Mouse (Mus musculus) liver, embryonic 13.5 days (tissue): ENCODE data around the gene Dnah2. TPM values are rescaled to one million over a fixed set of nuclear protein-coding genes. Genes with fewer than 3 reads are reported as not detected.

Source experiments
- ATAC-seq: fragments of 200-750 bp; cut with Nextera tagmentation; 2 replicates; pipeline ENCODE4 v1.8.0; 2017; ENCODE audit warnings: low read depth, mild to moderate bottlenecking, moderate number of reproducible peaks, moderate library complexity
- DNase-seq: peaks from one replicate; pipeline ENCODE4 v3.0.0; 2022
- H3K27ac ChIP-seq: fragments of 300-500 bp; sonication (generic); 2 replicates; pipeline ENCODE4 v1.5.1; 2015; ENCODE audit warnings: moderate library complexity, mild to moderate bottlenecking, inconsistent platforms
- H3K27me3 ChIP-seq: fragments of 300-500 bp; sonication (generic); 2 replicates; pipeline ENCODE4 v1.6.1; 2015; ENCODE audit warnings: mild to moderate bottlenecking, inconsistent platforms
- H3K36me3 ChIP-seq: fragments of 300-500 bp; sonication (generic); 2 replicates; pipeline ENCODE4 v1.6.1; 2015; ENCODE audit warnings: mild to moderate bottlenecking, inconsistent platforms
- H3K4me1 ChIP-seq: fragments of 300-500 bp; sonication (generic); replicated peaks from 2 replicates; pipeline ENCODE4 v1.6.1; 2015; ENCODE audit warnings: inconsistent platforms
- H3K4me2 ChIP-seq: fragments of 300-500 bp; sonication (generic); 2 replicates; pipeline ENCODE4 v1.6.1; 2015; ENCODE audit warnings: inconsistent platforms, mild to moderate bottlenecking, moderate library complexity
- H3K4me3 ChIP-seq: fragments of 300-500 bp; sonication (generic); replicated peaks from 2 replicates; pipeline ENCODE4 v1.5.1; 2015; ENCODE audit warnings: mild to moderate bottlenecking, inconsistent platforms
- H3K9ac ChIP-seq: fragments of 300-500 bp; sonication (generic); 2 replicates; pipeline ENCODE4 v1.6.1; 2015; ENCODE audit warnings: mild to moderate bottlenecking, inconsistent platforms
- H3K9me3 ChIP-seq: fragments of 300-500 bp; sonication (generic); replicated peaks from 2 replicates; pipeline ENCODE4 v1.6.1; 2016; ENCODE audit warnings: inconsistent platforms
- WGBS: fragments of 180-500 bp; shearing (Covaris S2); methylation state at CpG from one replicate; pipeline ENCODE4 v1.1.7; 2015; ENCODE audit not compliant: insufficient replicate concordance; 5-methylcytosine and 5-hydroxymethylcytosine counted together
- polyA plus RNA-seq: library from polyadenylated mRNA; unstranded; fragments of >200 nt; fragmentation: Nextera tagmentation; extraction: Ambion mirVana; gene quantifications from 2 replicates; pipeline ENCODE4 v1.2.1, GENCODE M21; 2015

The Dnah2 gene
- polyA plus RNA-seq, 1 experiment from 2014 or later = 0.12 TPM

DNA sequence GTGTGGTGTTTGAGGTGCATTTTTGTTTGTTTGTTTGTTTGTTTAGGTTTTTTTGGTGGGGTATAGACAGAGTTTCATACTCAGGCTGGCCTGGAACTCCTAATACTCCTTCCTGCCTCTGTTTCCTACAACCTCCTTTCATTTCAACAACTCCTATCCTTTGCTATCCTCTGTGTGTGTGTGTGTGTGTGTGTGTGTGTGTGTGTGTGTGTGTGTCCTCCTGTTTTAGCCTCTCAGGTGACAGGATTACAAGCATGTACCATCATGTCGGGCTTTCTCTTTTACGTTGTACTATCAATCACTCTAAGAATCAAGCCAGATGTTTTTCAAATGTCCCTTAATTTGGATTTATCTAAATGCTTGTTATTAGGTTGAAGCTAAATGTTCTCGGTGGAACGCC lies 22.3 kb downstream of the Dnah2 start:
- no peak overlapping the region for H3K4me3 ChIP-seq
- H3K36me3 ChIP-seq = no peaks in the 10 kb centered on the region
- no peak overlapping the region for H3K9ac ChIP-seq
- no peak for DNase-seq
- peaks cover 40% of the 10 kb centered on the region for H3K27me3 ChIP-seq
- 66% methylated on average over 4 of the region's 4 CpGs for WGBS
- no peak overlapping the region for H3K4me2 ChIP-seq
- ATAC-seq = no peak
- no peak overlapping the region for H3K27ac ChIP-seq
- H3K4me1 ChIP-seq = peaks cover 8% of the 10 kb centered on the region
- H3K9me3 ChIP-seq = no peaks in the 10 kb centered on the region

DNA sequence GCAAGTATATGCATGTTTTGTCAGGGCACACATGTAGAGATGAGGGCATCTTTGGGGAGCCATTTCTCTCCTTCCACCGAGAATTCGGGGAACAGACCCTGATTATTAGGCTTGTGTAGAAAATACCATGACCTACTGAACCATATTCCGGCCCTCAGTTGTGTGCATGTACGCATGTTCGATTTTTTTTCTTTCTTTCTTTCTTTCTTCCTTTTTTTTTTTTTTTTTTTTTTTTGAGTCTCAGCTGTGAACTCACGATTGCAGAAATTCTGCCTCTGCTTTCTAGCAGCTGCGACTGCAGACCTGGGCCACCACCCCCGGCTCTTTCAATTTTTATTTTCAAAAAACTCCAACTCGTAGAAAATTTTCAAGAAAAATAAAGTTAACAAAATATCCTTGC lies 23.2 kb downstream of the Dnah2 start:
- 65% methylated on average over 9 of the region's 9 CpGs for WGBS
- no peaks in the 10 kb centered on the region for H3K36me3 ChIP-seq
- no peak overlapping the region for H3K9ac ChIP-seq
- H3K27me3 ChIP-seq = peaks cover 40% of the 10 kb centered on the region
- DNase-seq (no peak), ATAC-seq (no peak)
- no peak overlapping the region for H3K4me2 ChIP-seq
- H3K4me3 ChIP-seq = no peak overlapping the region
- no peaks in the 10 kb centered on the region for H3K9me3 ChIP-seq
- H3K4me1 ChIP-seq = peaks cover 17% of the 10 kb centered on the region
- no peak overlapping the region for H3K27ac ChIP-seq

DNA sequence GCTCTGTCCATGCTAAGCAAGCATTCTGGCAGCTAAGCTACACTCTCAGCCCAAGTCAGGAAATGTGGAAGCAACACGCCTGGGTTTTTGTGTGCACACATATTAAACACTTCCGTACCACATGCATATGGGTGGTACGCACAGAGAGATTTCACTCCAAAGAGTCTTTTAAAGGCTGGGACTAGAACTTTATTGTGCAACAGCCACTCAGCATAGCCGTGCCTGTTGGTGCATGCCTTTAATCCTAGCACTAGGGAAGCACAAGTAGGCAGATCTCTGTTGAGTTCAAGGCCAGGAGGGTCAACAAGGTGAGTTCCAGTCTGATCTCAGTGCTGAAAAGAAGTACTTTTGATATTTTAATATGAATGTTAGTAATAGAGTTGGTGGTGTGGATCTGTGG lies 25.3 kb downstream of the Dnah2 start:
- DNase-seq (no peak), ATAC-seq (no peak)
- WGBS = 75% methylated on average over 4 of the region's 4 CpGs
- Histone ChIP-seq H3K4me2 (no peak overlapping the region), H3K27ac (no peak overlapping the region), H3K4me1 (peaks cover 24% of the 10 kb centered on the region), H3K4me3 (no peak overlapping the region), H3K9me3 (no peaks in the 10 kb centered on the region), H3K9ac (no peak overlapping the region), H3K36me3 (no peaks in the 10 kb centered on the region), H3K27me3 (peaks cover 26% of the 10 kb centered on the region)

- no peak overlapping the region for H3K9ac ChIP-seq
- H3K4me1 ChIP-seq = peaks cover 22% of the 10 kb centered on the region
- WGBS = 29% methylated on average over 9 of the region's 9 CpGs
- ATAC-seq (peak; percentile 63), DNase-seq (no peak)
- no peak overlapping the region for H3K4me3 ChIP-seq
- no peaks in the 10 kb centered on the region for H3K9me3 ChIP-seq
- no peak overlapping the region for H3K4me2 ChIP-seq
- H3K27ac ChIP-seq = 0 out of 2 replicates have a peak overlapping the region, but pooled peaks have one; percentile 5
- H3K36me3 ChIP-seq = no peaks in the 10 kb centered on the region
- H3K27me3 ChIP-seq = peaks cover 9% of the 10 kb centered on the region
Observed at GRCm38 (mm10) chr11:69521526-69522149, 27.3 kb downstream of the Dnah2 start.

DNA sequence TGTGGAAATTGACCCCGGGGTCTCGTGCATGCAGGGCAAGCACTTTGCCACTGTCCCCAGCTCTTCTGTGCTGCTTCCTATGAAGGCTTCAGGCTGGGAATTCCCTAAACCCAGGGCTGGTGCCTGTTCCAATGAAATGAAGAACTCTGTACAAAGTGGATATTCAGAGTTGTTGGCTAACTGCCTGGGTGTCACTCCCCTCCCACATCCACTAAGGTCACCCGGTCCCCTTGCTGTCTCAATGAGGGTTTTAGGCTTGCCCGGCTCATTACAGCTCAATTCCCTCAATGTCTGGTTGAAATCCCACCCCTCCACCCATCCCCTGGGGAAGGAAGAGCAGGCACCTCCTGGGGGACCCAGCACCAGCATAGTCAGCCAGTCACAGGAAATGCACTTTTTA lies 28.9 kb downstream of the Dnah2 start:
- no peaks in the 10 kb centered on the region for H3K9me3 ChIP-seq
- no peak overlapping the region for H3K4me3 ChIP-seq
- 73% methylated on average over 4 of the region's 4 CpGs for WGBS
- no peak overlapping the region for H3K27ac ChIP-seq
- peaks cover 15% of the 10 kb centered on the region for H3K27me3 ChIP-seq
- H3K4me2 ChIP-seq = no peak overlapping the region
- no peak for DNase-seq
- no peak for ATAC-seq
- no peak overlapping the region for H3K9ac ChIP-seq
- H3K4me1 ChIP-seq = peaks cover 22% of the 10 kb centered on the region
- H3K36me3 ChIP-seq = no peaks in the 10 kb centered on the region

GRCm38 (mm10) chr11:69516661-69517060 lies 32.2 kb downstream of the Dnah2 start:
- Histone ChIP-seq H3K9me3 (no peaks in the 10 kb centered on the region), H3K27me3 (peaks cover 21% of the 10 kb centered on the region), H3K36me3 (no peaks in the 10 kb centered on the region), H3K27ac (no peak overlapping the region), H3K4me3 (no peak overlapping the region), H3K9ac (no peak overlapping the region), H3K4me1 (peaks cover 38% of the 10 kb centered on the region), H3K4me2 (no peak overlapping the region)
- 55% methylated on average over 3 of the region's 3 CpGs for WGBS
- no peak for ATAC-seq
- DNase-seq = no peak

GRCm38 (mm10) chr11:69516151-69516640 lies 32.7 kb downstream of the Dnah2 start:
- Histone ChIP-seq H3K4me3 (no peak overlapping the region), H3K9ac (no peak overlapping the region), H3K4me1 (peaks cover 38% of the 10 kb centered on the region), H3K4me2 (no peak overlapping the region), H3K9me3 (no peaks in the 10 kb centered on the region), H3K27ac (no peak overlapping the region), H3K27me3 (peaks cover 21% of the 10 kb centered on the region), H3K36me3 (no peaks in the 10 kb centered on the region)
- WGBS = 52% methylated on average over 15 of the region's 15 CpGs
- ATAC-seq = no peak
- DNase-seq = no peak

DNA sequence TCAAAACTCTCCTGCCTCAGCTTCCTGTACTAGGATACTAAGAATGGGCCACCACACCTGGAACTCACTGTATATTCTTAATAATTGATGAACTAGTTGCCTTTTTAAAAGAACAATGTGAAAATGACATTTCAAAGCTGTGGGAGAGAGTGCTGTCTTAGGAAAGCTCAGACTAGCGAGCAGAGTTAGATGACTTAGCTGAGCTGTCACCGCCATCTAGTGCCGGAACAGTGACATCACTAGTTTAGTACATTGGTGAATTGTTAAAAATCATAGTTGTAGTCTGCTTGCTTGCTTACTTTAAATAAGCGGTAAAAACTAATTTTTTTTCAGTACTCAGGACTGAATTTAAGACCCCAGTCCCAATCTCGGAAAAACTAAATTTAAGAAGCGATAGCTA lies 35.1 kb downstream of the Dnah2 start:
- Histone ChIP-seq H3K4me2 (no peak overlapping the region), H3K27ac (no peak overlapping the region), H3K9me3 (no peaks in the 10 kb centered on the region), H3K9ac (no peak overlapping the region), H3K4me1 (peaks cover 42% of the 10 kb centered on the region), H3K27me3 (peaks cover 21% of the 10 kb centered on the region), H3K4me3 (no peak overlapping the region), H3K36me3 (no peaks in the 10 kb centered on the region)
- DNase-seq (peak; percentile 37), ATAC-seq (no peak)
- WGBS = 7% methylated on average over 6 of the region's 6 CpGs

GRCm38 (mm10) chr11:69510796-69511496 lies 38.0 kb downstream of the Dnah2 start:
- Histone ChIP-seq H3K9ac (peak overlapping the region; percentile 49), H3K27ac (peak overlapping the region; percentile 83), H3K27me3 (peaks cover 14% of the 10 kb centered on the region), H3K4me1 (peaks cover 42% of the 10 kb centered on the region), H3K36me3 (no peaks in the 10 kb centered on the region), H3K4me2 (peak overlapping the region; percentile 54), H3K4me3 (peak overlapping the region; percentile 22; the same call in 1 of the 2 replicates), H3K9me3 (no peaks in the 10 kb centered on the region)
- WGBS = 10% methylated on average over 7 of the region's 7 CpGs
- DNase-seq = peak; percentile 66
- ATAC-seq = peak; percentile 88

- ATAC-seq (no peak), DNase-seq (no peak)
- Histone ChIP-seq H3K27ac (no peak overlapping the region), H3K4me2 (no peak overlapping the region), H3K4me3 (no peak overlapping the region), H3K9me3 (no peaks in the 10 kb centered on the region), H3K27me3 (no peaks in the 10 kb centered on the region), H3K36me3 (no peaks in the 10 kb centered on the region), H3K9ac (no peak overlapping the region), H3K4me1 (peaks cover 16% of the 10 kb centered on the region)
- 41% methylated on average over 4 of the region's 4 CpGs for WGBS
Observed at GRCm38 (mm10) chr11:69503863-69504280, 45.0 kb downstream of the Dnah2 start.

GRCm38 (mm10) chr11:69501555-69501954 lies 47.4 kb downstream of the Dnah2 start:
- Histone ChIP-seq H3K9ac (no peak overlapping the region), H3K4me3 (no peak overlapping the region), H3K36me3 (no peaks in the 10 kb centered on the region), H3K27ac (no peak overlapping the region), H3K4me1 (peaks cover 16% of the 10 kb centered on the region), H3K4me2 (no peak overlapping the region), H3K9me3 (no peaks in the 10 kb centered on the region), H3K27me3 (no peaks in the 10 kb centered on the region)
- no peak for ATAC-seq
- DNase-seq = no peak
- WGBS = 55% methylated on average over 9 of the region's 9 CpGs

GRCm38 (mm10) chr11:69499140-69499539 lies 49.8 kb downstream of the Dnah2 start:
- WGBS = 78% methylated on average over 11 of the region's 11 CpGs
- Histone ChIP-seq H3K4me1 (peaks cover 16% of the 10 kb centered on the region), H3K36me3 (no peaks in the 10 kb centered on the region), H3K9me3 (no peaks in the 10 kb centered on the region), H3K27ac (no peak overlapping the region), H3K27me3 (no peaks in the 10 kb centered on the region), H3K4me3 (no peak overlapping the region), H3K4me2 (no peak overlapping the region), H3K9ac (no peak overlapping the region)
- DNase-seq (no peak), ATAC-seq (no peak)
